Mouse (Mus musculus): ENCODE data around the gene Tff3. TPM values are rescaled to one million over a fixed set of nuclear protein-coding genes. Genes with fewer than 3 reads are reported as not detected.

Gene Tff3
- not detected in 2 replicates for polyA plus RNA-seq (2015; fragmentation: Nextera tagmentation; extraction: Ambion mirVana)

- 38% methylated on average over 2 of the region's 2 CpGs for WGBS
- Histone ChIP-seq H3K9me3 (no peaks in the 10 kb centered on the region), H3K4me3 (no peak within 1 kb of the TSS), H3K27ac (replicated peaks) (no peak within 1 kb of the TSS), H3K27me3 (replicated peaks) (peaks cover 31% of the 10 kb centered on the region), H3K9ac (no peak within 1 kb of the TSS), H3K4me2 (no peak within 1 kb of the TSS), H3K4me1 (no peaks in the 10 kb centered on the region), H3K36me3 (no peaks in the 10 kb centered on the region)
- ATAC-seq (ENCODE audit: extremely low read depth, insufficient number of reproducible peaks, low FRiP score, low TSS enrichment) = no peak
These were observed at the start of gene Tff3 for GRCm38 (mm10) chr17:31129452-31129851. Gene Tff3 (minus strand): TSS chr17:31129646.

- Histone ChIP-seq H3K4me3 (no peak overlapping the region), H3K36me3 (no peaks in the 10 kb centered on the region), H3K27ac (replicated peaks) (no peak overlapping the region), H3K9ac (no peak overlapping the region), H3K4me1 (no peaks in the 10 kb centered on the region), H3K4me2 (no peak overlapping the region), H3K9me3 (no peaks in the 10 kb centered on the region), H3K27me3 (replicated peaks) (peaks cover 16% of the 10 kb centered on the region; the same call in 1 of the 2 replicates)
- ATAC-seq (ENCODE audit: extremely low read depth, insufficient number of reproducible peaks, low FRiP score, low TSS enrichment) = no peak
- 81% methylated on average over 4 of the region's 4 CpGs for WGBS
These were observed 46.9 kb upstream of the Tff3 start for GRCm38 (mm10) chr17:31176321-31176720.

DNA sequence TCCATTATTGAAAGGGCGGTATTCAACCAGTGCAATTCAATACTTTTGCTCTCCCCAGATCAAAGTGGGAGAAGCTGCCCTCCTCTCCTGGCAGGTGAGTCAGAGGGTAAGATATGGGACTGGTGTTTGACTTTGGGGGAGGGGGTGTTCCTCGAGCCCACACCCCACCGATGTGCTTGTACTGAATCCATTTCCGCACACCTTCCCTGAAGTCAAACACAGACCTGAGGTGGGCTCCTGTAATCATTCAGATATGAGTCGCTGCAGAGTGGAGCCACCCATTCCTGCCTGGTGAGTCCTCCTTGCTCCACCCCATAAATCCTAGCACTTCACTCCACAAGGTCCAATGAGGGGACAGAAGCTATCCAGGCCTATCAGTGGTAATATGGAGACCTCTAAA lies 40.4 kb upstream of the Tff3 start:
- Histone ChIP-seq H3K4me3 (no peak overlapping the region), H3K9me3 (no peaks in the 10 kb centered on the region), H3K4me2 (no peak overlapping the region), H3K4me1 (no peaks in the 10 kb centered on the region), H3K27ac (replicated peaks) (no peak overlapping the region), H3K27me3 (replicated peaks) (no peaks in the 10 kb centered on the region), H3K36me3 (no peaks in the 10 kb centered on the region), H3K9ac (no peak overlapping the region)
- ATAC-seq (ENCODE audit: extremely low read depth, insufficient number of reproducible peaks, low FRiP score, low TSS enrichment) = no peak
- 81% methylated on average over 5 of the region's 5 CpGs for WGBS

- no peak for ATAC-seq (ENCODE audit: extremely low read depth, insufficient number of reproducible peaks, low FRiP score, low TSS enrichment)
- no peaks in the 10 kb centered on the region for H3K9me3 ChIP-seq
- no peaks in the 10 kb centered on the region for H3K27me3 ChIP-seq (replicated peaks)
- 55% methylated on average over 6 of the region's 6 CpGs for WGBS
- H3K4me2 ChIP-seq = no peak within 1 kb of the TSS
- H3K9ac ChIP-seq = no peak within 1 kb of the TSS
- H3K4me1 ChIP-seq = no peaks in the 10 kb centered on the region
- H3K36me3 ChIP-seq = no peaks in the 10 kb centered on the region
- no peak within 1 kb of the TSS for H3K4me3 ChIP-seq
- H3K27ac ChIP-seq (replicated peaks) = no peak within 1 kb of the TSS
These were observed 35.7 kb upstream of the Tff3 start, which contains the start of gene Tff1 for GRCm38 (mm10) chr17:31165127-31165526. Gene Tff1 (minus strand): TSS chr17:31165277.

DNA sequence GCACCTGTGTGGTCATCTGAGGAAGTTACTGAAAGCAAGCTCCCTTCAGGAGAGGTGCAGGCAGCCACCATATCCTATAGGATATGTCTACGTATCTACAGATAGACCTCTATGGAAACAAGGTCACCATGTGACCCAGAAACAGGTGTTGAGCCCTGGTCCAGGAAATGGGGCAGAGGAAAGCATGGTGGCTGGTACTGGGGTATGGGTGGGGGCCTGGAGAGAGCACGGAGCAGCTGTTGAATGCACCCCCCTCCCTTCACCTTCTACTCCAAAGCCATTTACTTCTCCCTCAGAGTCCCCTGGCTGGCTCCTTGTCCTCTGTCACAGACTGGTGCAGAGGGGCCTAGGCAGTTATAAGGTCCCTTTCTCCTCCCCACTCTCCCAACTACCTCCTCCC lies 34.4 kb upstream of the Tff3 start:
- H3K9ac ChIP-seq = no peak overlapping the region
- H3K27ac ChIP-seq (replicated peaks) = no peak overlapping the region
- H3K27me3 ChIP-seq (replicated peaks) = no peaks in the 10 kb centered on the region
- no peaks in the 10 kb centered on the region for H3K4me1 ChIP-seq
- 0 out of 2 replicates have a peak, but pooled peaks cover 7% of the 10 kb centered on the region for H3K9me3 ChIP-seq
- no peak for ATAC-seq (ENCODE audit: extremely low read depth, insufficient number of reproducible peaks, low FRiP score, low TSS enrichment)
- H3K4me3 ChIP-seq = no peak overlapping the region
- H3K36me3 ChIP-seq = no peaks in the 10 kb centered on the region
- H3K4me2 ChIP-seq = no peak overlapping the region
- 80% methylated on average over 2 of the region's 2 CpGs for WGBS

DNA sequence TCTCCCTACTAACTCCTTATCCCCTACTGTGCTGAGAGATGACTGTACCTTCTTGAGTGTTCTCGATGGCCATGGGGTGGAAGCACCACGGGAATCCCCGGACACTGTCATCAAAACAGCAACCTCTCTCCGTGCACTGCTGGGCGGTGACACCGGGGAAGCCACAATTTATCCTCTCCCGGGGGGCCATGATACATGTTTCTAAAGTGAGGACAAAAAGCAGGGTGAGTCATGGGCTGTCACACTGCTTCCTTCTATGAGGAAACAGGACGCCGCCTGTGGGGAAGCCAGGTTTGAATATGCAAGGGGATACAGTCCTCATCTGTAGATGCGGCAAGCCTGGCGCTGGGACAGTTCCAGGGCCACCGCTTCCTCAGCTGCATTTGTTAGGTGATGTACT lies 33.2 kb upstream of the Tff3 start:
- no peaks in the 10 kb centered on the region for H3K27me3 ChIP-seq (replicated peaks)
- WGBS = 76% methylated on average over 12 of the region's 12 CpGs
- no peak for ATAC-seq (ENCODE audit: extremely low read depth, insufficient number of reproducible peaks, low FRiP score, low TSS enrichment)

DNA sequence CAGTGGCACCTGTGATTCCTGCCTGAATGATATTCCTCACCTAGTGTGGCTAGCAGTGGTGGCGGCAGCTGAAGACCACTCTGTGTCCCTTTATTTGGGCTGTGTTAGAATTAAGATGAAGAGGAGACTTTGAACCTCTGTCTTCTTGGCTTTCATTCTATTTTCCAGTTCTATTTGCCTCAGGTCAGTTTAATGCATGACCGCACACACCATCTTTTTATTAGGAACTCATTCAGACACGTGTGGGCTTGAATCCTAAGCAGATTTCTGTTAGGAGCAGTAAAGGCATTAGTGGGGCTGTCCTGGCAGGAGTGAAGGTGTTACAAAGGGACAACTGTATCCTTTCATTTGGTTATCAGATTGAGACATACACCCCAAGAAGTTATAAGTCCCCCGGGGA lies 30.8 kb upstream of the Tff3 start:
- no peaks in the 10 kb centered on the region for H3K4me1 ChIP-seq
- WGBS = 77% methylated on average over 4 of the region's 4 CpGs
- no peak overlapping the region for H3K9ac ChIP-seq
- 0 out of 2 replicates have a peak, but pooled peaks cover 11% of the 10 kb centered on the region for H3K9me3 ChIP-seq
- H3K36me3 ChIP-seq = no peaks in the 10 kb centered on the region
- no peaks in the 10 kb centered on the region for H3K27me3 ChIP-seq (replicated peaks)
- ATAC-seq (ENCODE audit: extremely low read depth, insufficient number of reproducible peaks, low FRiP score, low TSS enrichment) = no peak
- no peak overlapping the region for H3K4me3 ChIP-seq
- H3K4me2 ChIP-seq = no peak overlapping the region
- H3K27ac ChIP-seq (replicated peaks) = no peak overlapping the region

More for the DNA sequence above, 33.2 kb upstream of the Tff3 start:
- Histone ChIP-seq H3K4me2 (no peak overlapping the region), H3K36me3 (no peaks in the 10 kb centered on the region), H3K9me3 (0 out of 2 replicates have a peak, but pooled peaks cover 11% of the 10 kb centered on the region), H3K4me1 (no peaks in the 10 kb centered on the region), H3K27ac (replicated peaks) (no peak overlapping the region), H3K4me3 (no peak overlapping the region), H3K9ac (no peak overlapping the region)

DNA sequence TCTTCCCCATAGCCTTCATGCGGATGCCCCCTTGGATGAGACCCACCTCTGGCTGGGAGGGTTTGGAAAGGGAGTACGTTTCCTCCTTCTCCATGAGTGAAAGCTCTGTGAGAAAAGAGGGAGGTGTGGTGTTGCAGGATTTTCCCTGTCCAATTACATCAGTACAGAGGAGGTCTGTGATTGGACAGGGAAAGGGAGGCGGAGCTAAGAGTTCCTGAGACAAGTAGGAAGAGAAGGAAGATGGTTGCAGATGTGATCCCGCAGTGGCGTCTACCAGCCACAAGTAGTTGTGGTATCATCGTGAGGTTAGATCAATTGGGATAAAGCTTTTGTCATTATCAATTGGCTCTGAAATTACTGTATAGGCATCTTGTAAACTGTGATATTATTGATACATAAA lies 28.5 kb upstream of the Tff3 start:
- no peak for ATAC-seq (ENCODE audit: extremely low read depth, insufficient number of reproducible peaks, low FRiP score, low TSS enrichment)
- WGBS = 71% methylated on average over 6 of the region's 6 CpGs

DNA sequence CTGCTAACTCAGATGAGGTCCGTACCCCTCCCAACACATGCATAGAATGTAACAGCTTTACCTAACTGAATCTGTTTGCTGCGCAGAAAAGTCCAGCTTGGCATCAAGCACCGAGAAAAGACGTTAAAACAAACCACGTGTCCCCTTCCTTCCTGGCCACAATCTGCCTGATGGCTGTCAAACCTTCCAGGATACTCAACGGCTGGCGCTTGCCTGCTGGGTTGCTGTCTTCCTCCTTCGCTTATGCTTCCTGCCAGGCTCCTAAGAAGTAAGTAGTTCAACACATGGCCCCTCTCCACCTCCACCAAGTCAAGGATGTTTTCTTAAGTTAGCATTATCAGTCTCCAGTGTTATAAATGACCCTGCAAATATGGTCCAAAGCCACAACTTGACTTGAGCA lies 24.3 kb upstream of the Tff3 start:
- Histone ChIP-seq H3K4me3 (no peak overlapping the region), H3K9ac (no peak overlapping the region), H3K4me1 (0 out of 2 replicates have a peak, but pooled peaks cover 5% of the 10 kb centered on the region), H3K9me3 (0 out of 2 replicates have a peak, but pooled peaks cover 7% of the 10 kb centered on the region), H3K27ac (replicated peaks) (no peak overlapping the region), H3K4me2 (no peak overlapping the region), H3K36me3 (no peaks in the 10 kb centered on the region), H3K27me3 (replicated peaks) (no peaks in the 10 kb centered on the region)
- WGBS = 50% methylated on average over 8 of the region's 8 CpGs
- ATAC-seq (ENCODE audit: extremely low read depth, insufficient number of reproducible peaks, low FRiP score, low TSS enrichment) = no peak

More for the DNA sequence above, 28.5 kb upstream of the Tff3 start:
- Histone ChIP-seq H3K27me3 (replicated peaks) (no peaks in the 10 kb centered on the region), H3K4me2 (no peak overlapping the region), H3K36me3 (no peaks in the 10 kb centered on the region), H3K9me3 (0 out of 2 replicates have a peak, but pooled peaks cover 11% of the 10 kb centered on the region), H3K4me1 (0 out of 2 replicates have a peak, but pooled peaks cover 5% of the 10 kb centered on the region), H3K9ac (no peak overlapping the region), H3K4me3 (no peak overlapping the region), H3K27ac (replicated peaks) (no peak overlapping the region)

DNA sequence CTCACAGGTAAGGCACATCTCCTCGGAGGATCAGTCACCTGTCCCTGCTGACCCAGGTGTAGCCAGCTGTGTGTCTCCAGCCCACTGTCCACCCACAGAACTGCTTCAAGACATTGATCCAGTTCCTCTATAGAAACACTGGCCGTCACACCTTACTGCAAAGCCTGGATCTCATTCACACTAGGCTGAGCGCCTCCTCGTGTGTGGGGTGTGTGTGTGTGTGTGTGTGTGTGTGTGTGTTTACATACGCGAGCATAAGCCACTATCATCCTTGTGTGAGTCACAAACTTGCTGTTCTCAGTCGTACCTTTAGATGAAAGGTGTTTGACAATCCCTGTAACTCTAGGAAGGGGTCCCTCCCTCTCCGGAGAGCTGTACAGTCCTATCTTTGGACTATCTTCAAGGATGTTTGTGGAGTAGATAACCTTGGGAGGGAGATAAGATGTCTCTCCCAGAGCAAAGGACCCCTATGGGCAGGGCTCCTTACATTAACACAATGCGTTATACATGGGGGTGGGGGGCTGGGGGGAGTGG lies 23.6 kb upstream of the Tff3 start:
- no peak overlapping the region for H3K4me3 ChIP-seq
- no peaks in the 10 kb centered on the region for H3K36me3 ChIP-seq
- no peak overlapping the region for H3K4me2 ChIP-seq
- no peak for ATAC-seq (ENCODE audit: extremely low read depth, insufficient number of reproducible peaks, low FRiP score, low TSS enrichment)
- 0 out of 2 replicates have a peak, but pooled peaks cover 5% of the 10 kb centered on the region for H3K4me1 ChIP-seq
- H3K9ac ChIP-seq = no peak overlapping the region
- H3K9me3 ChIP-seq = 0 out of 2 replicates have a peak, but pooled peaks cover 4% of the 10 kb centered on the region
- no peak overlapping the region for H3K27ac ChIP-seq (replicated peaks)
- WGBS = 55% methylated on average over 9 of the region's 9 CpGs
- H3K27me3 ChIP-seq (replicated peaks) = no peaks in the 10 kb centered on the region

- no peak for ATAC-seq (ENCODE audit: extremely low read depth, insufficient number of reproducible peaks, low FRiP score, low TSS enrichment)
- no peak overlapping the region for H3K27ac ChIP-seq (replicated peaks)
- WGBS = 68% methylated on average over 5 of the region's 5 CpGs
- H3K9ac ChIP-seq = no peak overlapping the region
- H3K4me2 ChIP-seq = no peak overlapping the region
- no peak overlapping the region for H3K4me3 ChIP-seq
- H3K36me3 ChIP-seq = no peaks in the 10 kb centered on the region
- H3K27me3 ChIP-seq (replicated peaks) = no peaks in the 10 kb centered on the region
- 0 out of 2 replicates have a peak, but pooled peaks cover 4% of the 10 kb centered on the region for H3K9me3 ChIP-seq
- H3K4me1 ChIP-seq = 0 out of 2 replicates have a peak, but pooled peaks cover 5% of the 10 kb centered on the region
These were observed 23.1 kb upstream of the Tff3 start for GRCm38 (mm10) chr17:31152512-31152911.

GRCm38 (mm10) chr17:31145998-31146397 lies 16.6 kb upstream of the Tff3 start:
- no peak for ATAC-seq (ENCODE audit: extremely low read depth, insufficient number of reproducible peaks, low FRiP score, low TSS enrichment)
- WGBS = 77% methylated on average over 9 of the region's 9 CpGs

More at GRCm38 (mm10) chr17:31145998-31146397, 16.6 kb upstream of the Tff3 start:
- Histone ChIP-seq H3K27me3 (replicated peaks) (peaks cover 10% of the 10 kb centered on the region), H3K36me3 (no peaks in the 10 kb centered on the region), H3K4me3 (no peak overlapping the region), H3K9me3 (0 out of 2 replicates have a peak, but pooled peaks cover 4% of the 10 kb centered on the region), H3K4me1 (no peaks in the 10 kb centered on the region), H3K27ac (replicated peaks) (no peak overlapping the region), H3K9ac (no peak overlapping the region), H3K4me2 (no peak overlapping the region)

All from heart, embryonic 13.5 days (tissue).